Mouse (Mus musculus): ENCODE measurements around the gene Wtip.
A peak's percentile ranks its signal among the peaks of the same experiment; 100 is the strongest.
"Not testable (repeated sequence)": the region's sequence is repeated elsewhere in the genome, so short reads cannot be mapped to it uniquely, and the experiment has no call there.

Wtip gene

DNA sequence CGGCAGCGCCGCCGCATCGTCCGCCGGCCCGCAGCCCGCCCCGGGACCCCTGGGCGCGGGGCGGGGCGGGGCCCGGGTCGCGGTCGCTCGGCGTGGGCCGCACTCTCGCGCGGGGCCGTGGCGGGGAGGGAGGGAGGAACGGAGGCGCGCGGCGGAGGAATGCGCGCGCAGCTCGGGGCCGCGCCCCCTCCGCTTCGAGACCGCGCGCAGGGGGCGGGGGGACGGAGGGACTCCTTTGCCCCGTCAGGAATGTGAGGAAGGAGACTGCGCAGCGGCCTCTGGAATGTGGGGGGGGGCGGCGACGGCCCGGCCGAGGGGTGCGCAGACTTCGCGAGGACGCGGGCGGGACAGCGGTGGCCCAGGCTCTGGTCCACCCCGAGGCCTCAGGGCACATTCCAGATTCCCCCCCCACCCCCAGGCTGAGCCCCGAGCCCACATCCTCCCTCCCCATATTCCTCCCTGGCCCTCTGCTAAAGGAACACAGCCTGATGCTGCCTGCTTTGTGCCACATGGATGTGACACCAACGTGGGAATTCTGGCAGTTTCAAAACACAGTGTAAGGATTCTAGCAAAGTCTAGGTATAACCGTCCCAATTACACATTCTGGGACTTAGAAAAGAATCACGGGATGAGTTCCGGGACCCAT lies at the start of gene Wtip:
Gene Wtip, minus strand, starts transcription at position 152 of the 646 bp plus-strand sequence.
- DNase-seq (ENCODE audit: low spot score) = peak; percentile 66

GRCm38 (mm10) chr7:34176241-34176640 lies 43.2 kb upstream of the Wtip start:
- DNase-seq (ENCODE audit: low spot score) = not testable (repeated sequence)

DNA sequence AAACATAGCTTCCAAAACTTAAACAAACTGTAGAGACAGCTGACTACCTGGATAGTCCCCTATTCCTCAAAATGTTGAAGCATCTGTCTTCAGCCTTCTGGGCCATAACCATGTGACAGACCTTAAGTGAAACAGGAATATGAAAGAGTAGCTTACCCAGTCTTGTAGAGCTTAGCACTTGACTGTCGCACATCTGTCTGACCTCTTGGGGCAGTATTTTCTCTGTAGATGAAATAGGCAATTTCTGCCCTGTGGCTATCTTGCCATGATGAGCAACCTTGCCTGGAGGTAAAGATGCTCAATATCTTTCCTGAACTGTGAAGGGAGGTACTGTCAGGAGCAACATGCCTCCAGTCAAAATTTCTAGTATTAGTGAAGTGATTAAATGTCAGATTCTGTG lies 39.2 kb upstream of the Wtip start:
- DNase-seq (ENCODE audit: low spot score) = no peak

GRCm38 (mm10) chr7:34169454-34169853 lies 36.4 kb upstream of the Wtip start, which contains the start of gene Uba2:
Gene Uba2, minus strand, starts transcription at chr7:34169599.
- no peak for DNase-seq (ENCODE audit: low spot score)

- DNase-seq (ENCODE audit: low spot score) = peak; percentile 91
Observed at GRCm38 (mm10) chr7:34168470-34169251, 35.6 kb upstream of the Wtip start.

DNA sequence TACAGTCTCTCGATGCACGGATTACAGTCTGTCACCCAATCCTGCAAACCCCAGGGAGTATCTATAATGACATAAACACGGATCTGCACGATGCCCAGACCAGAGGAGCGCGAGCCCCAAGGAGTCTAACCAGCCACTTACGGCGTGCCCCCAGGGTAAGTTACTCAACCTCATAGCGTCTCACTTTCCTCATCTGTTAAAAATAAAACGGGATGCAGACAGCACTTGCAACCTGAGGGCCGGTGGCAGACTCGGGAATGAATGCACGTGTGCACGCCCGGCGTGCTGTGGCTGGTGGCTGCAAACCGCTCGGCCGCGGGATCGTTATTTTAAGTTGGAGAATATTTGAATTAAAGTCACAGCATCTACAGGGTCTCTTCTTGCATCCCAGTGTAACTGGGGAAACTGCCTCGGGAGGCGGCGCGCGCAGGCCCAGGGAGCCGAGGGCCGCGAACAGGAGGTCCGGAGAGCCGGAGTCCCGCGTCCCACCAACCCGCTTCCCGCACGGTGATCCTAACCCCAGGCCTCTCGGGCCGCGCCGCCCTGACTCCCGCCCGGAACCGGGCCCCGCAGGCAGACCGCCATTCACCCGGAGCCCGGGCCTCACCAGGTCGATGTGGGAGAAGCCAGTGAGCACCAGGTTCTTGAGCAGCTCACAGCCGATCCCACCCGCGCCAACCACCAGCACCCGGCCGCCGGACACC lies 34.9 kb upstream of the Wtip start:
- peak; percentile 14 for DNase-seq (ENCODE audit: low spot score)

DNA sequence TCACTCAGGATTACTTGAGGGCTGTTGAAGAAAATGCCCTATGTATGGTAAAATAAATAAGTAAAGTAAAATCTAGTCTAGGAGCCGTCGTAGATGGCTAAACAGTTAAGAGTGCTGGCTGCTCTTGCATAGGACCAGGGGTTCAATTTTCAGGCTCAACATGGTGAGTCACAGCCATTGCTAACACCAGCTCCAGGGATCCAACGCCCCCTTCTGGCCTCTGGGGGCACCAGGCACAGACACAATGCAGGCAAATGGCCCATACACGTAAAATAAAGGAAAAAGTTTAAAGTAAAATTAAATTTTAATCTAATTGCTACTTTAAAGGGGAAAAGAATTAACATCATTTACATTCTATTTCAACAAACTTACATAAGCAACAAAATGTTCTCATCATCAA lies 33.8 kb upstream of the Wtip start:
- DNase-seq (ENCODE audit: low spot score) = peak; percentile 57

- no peak for DNase-seq (ENCODE audit: low spot score)
Observed at GRCm38 (mm10) chr7:34165999-34166398, 32.9 kb upstream of the Wtip start.

DNA sequence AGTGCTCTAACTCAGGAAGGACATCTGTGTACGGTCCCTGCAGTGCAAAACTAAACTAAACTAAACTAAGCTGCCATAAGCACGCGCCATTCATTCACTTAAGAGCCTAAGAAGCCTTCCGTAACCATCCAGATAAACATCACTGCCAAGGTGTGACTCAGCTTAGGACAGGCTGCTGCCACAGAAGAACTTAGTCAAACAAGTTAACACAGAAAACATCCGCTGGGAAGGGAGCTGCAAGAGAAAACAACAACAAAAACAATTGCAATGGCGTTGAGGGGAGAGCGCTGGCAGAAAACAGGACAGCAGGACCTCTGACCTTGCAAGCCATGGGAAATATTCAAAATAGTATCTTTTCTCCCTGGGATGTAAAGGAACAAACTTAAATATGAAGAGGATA lies 31.6 kb upstream of the Wtip start:
- no peak for DNase-seq (ENCODE audit: low spot score)

DNA sequence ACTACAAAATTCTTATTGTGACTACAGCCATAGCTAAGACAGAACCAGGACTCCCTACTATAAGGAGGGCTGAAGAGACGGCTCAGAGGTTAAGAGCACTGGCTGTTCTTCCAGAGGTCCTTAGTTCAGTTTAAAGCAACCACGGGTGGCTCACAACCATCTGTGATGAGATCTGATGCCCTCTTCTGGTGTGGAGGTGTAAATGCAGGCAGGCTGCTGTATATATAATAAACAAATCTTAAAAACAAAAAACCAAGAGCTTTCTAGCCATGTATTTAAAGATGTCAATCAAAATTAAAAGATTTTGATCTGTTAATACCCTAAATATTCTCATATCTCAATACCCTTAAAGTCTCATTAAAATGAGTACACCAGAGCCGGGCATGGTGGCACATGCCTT lies 26.1 kb upstream of the Wtip start:
- DNase-seq (ENCODE audit: low spot score) = no peak

GRCm38 (mm10) chr7:34157994-34158393 lies 24.9 kb upstream of the Wtip start:
- peak; percentile 65 for DNase-seq (ENCODE audit: low spot score)

DNA sequence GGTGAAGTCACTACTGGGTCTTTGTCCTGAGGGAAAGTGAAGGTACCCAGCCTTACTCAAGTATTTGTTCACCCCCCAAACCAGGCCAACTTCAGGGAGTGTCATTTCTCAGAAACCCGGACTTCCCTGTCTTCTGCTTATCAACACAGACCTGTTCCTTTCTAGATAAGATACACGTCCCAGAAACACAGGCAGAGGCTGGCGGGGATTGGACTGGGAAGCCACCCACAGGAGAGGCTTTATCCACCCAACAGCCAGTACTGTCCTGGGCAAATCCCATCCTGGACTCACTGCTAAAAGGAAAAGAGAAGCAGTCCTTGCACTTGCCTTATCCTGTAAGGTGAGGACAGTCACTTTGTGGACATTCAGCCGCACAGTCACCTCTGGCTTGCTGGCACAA lies 14.1 kb upstream of the Wtip start:
- DNase-seq (ENCODE audit: low spot score) = no peak

GRCm38 (mm10) chr7:34141123-34141522 lies 8.1 kb upstream of the Wtip start:
- DNase-seq (ENCODE audit: low spot score) = no peak

DNA sequence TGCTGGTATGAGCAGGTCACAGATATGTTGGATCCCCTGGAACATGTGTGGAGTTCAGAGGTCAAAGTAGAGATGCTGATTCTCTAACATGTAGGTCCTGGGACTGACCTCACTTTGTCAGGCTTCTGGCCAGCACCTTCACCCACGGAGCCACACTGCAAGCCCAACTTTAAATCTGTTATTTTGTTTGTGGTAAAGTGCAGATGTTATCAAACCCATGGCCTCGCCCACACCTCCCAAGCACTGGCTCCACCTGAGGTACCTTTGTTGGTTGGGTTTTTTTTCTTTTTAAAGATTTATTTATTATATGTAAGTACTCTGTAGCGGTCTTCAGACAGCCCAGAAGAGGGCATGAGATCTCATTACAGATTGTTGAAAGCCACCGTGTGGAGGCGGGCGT lies 6.4 kb upstream of the Wtip start:
- no peak for DNase-seq (ENCODE audit: low spot score)

DNA sequence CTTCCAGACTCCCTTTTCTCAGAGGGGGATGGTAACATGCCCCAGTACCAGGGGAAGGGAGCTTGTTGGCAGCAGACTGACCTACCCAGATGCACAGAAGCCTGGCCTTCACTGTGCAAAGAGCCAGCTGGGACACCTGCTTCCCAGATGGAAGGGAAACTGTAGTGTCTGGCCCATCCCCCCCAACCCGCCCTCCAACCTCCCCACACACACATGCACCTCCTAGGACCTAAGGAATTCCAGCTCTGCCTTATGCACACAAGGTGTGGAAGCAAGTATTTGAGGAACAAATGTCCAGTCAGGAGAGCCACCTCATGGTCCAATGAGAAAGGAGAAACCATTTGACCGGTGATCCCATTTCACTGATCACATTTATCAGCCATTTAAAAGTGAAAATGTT lies 1.3 kb upstream of the Wtip start:
- DNase-seq (ENCODE audit: low spot score) = no peak

DNA sequence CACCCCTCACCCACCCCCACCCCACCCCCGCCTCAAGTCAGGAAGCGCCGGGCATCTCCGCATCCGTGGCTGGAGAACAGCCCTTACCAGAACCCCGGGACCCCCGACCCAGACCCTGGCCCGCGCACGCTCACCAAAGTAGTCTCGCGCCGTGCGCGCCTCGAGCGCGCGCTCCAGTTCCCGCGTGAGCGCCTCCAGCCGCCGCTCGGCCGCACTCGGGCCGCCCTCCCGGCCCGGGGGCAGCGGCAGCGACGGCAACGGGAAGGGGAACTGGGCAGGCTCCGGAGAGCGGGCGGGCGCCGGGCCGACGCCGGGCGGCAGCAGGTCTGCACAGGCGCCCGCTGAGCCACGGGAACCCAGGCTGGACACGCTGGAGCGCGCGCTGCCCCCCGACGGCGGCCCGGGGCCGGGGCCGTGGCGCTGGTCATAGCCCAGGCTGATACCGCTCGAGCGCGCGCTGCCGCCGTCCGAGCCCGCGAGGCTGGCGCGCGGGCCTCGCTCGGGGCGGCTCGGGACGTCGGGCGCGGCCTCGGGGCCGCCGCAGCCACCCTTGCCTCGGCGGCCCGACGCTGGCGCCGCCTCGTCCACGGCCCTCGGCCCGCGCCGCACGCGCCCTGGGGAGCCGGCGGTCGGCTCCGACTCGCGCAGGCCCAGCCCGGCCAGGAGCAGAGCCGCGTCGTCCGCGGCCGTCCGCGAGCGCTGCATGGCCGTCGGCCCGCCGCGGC lies 551 bp downstream of the Wtip start:
- DNase-seq (ENCODE audit: low spot score) = peak; percentile 15

DNA sequence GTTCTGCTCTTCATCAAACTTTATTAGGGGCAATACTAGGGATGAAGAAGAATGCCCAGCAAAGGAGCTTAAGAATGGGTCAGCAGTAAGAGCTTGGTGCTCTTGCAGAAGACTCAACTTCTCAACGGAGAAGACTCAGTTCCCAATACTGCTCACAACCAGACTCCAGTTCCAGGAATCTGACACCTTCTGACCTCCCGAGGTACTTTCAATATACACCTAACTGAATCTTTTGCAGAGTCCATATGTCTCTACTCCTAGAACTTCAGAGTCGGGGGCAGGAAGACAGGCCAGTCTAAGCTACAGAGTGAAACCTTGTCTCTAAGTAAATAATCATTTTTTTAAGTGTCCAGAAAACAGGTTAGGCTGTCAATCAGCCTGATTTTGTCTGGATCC lies 1.1 kb downstream of the Wtip start:
- DNase-seq (ENCODE audit: low spot score) = no peak

- no peak for DNase-seq (ENCODE audit: low spot score)
Observed at GRCm38 (mm10) chr7:34131118-34131517, 1.9 kb downstream of the Wtip start.

DNA sequence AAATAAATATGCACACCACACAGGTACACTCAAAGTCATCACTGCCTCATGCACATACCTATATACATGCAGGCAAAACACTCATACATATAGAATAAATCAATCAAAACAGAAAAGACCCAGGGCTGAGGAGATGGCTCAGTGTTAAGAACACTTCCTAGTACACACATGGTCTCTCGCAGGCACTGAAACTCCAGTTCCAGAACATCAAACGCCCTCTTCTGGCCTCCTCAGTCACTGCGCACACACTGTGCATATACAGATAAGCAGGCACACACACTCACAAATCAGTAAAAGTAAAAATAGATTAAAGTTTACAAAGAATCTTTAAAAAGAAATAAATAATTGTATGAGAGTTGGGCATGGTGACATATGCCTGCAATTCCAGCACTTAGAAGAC lies 6.8 kb downstream of the Wtip start:
- no peak for DNase-seq (ENCODE audit: low spot score)

DNA sequence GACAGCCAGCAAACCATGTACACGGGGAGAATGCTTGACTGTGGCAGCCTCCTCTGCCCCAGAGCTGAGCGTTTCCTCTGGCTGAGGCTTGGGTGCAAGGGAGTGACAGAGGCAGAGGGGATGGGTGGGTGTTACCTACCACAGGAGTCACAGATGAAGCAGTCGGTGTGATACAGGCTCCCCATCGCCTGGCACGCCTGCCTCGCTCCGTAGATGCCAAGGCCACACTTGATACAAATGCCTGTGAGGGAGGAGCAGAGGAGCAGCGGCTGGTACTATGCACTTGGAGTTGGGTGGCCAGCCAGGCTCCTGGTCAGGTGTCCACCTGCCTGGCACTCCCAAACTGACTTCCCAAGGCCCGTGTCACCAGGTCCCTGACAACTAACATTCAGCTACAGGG lies 7.7 kb downstream of the Wtip start:
- no peak for DNase-seq (ENCODE audit: low spot score)

GRCm38 (mm10) chr7:34122987-34123720 lies 9.9 kb downstream of the Wtip start:
- peak; percentile 46 for DNase-seq (ENCODE audit: low spot score)

DNA sequence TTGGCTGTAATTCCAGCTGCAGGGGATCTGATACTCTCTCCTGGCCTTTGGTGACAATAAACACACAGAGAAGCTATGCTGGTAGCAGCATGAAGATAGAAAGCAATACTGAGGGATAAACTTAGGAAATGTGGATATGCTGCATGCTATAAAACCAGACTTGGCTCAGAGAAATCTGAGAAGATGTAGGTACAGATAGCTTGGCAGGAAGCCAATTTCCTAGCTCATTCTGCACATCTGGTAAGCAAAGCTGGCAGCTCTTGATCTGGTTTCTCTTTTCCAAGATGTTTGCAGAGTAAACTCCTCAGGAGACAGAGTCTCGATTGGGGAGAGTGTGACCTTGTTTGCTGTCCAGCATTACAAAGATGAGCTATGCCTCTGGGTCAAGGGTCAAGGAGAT lies 12.4 kb downstream of the Wtip start:
- DNase-seq (ENCODE audit: low spot score) = peak; percentile 77
